8 mouse cellular contexts compared by ENCODE assay signal in genomic region chr17:28313212-28313879, GRCm38 (mm10). TPM values are rescaled to one million over a fixed set of nuclear protein-coding genes. Genes with fewer than 3 reads are reported as not detected.
DNase-seq lines count a peak whose midpoint lies in the region; ATAC-seq and TF ChIP-seq lines count a peak whose summit lies in the region.

Fance (plus strand) TSS chr17:28313519.

- no peaks in the 10 kb centered on the region for H3K27me3 ChIP-seq in forebrain, embryonic 15.5 days

- H3K9ac ChIP-seq in ES-E14 (ENCODE audit: insufficient read depth, low read depth, low read length, poor library complexity, severe bottlenecking), result peak within 1 kb of the TSS; percentile 99
- peak within 1 kb of the TSS; percentile 67 for H3K9ac ChIP-seq in forebrain, embryonic 15.5 days (replicated peaks)

- H3K4me1 ChIP-seq in ES-E14 (ENCODE audit: control insufficient read depth in 2 of 2, insufficient read depth in 2 of 2, low read length in 2 of 2, poor library complexity in 1 of 2), result peaks cover 2 to 10% of the 10 kb centered on the region in 2 experiments; a peak in 2 of 4 replicates
- peaks cover 18% of the 10 kb centered on the region for H3K4me1 ChIP-seq in forebrain, embryonic 15.5 days
- H3K4me1 ChIP-seq in lung, adult 2 months (ENCODE audit: control insufficient read depth, insufficient read depth, low read length), result peaks cover 3% of the 10 kb centered on the region

- H3K4me2 ChIP-seq in forebrain, embryonic 15.5 days (replicated peaks), result peak within 1 kb of the TSS; percentile 80

- no peak for TF ChIP-seq CTCF in lung, adult 2 months (IDR thresholded peaks at IDR 0.05; ENCODE audit: insufficient read depth, low read length)

- no peaks in the 10 kb centered on the region for H3K9me3 ChIP-seq in ES-E14 (ENCODE audit: control insufficient read depth, insufficient read depth, low read depth, low read length)
- H3K9me3 ChIP-seq in forebrain, embryonic 15.5 days, result no peaks in the 10 kb centered on the region

- peak; percentile 90; the same call in 1 of the 2 replicates for TF ChIP-seq POLR2A in lung, adult 2 months (IDR thresholded peaks at IDR 0.05; ENCODE audit: borderline replicate concordance, extremely low read depth, low read depth, low read length)

- peaks cover 19% of the 10 kb centered on the region for H3K36me3 ChIP-seq in ES-E14 (ENCODE audit: control insufficient read depth, insufficient read depth, low read length, poor library complexity, severe bottlenecking)
- H3K36me3 ChIP-seq in forebrain, embryonic 15.5 days, result peaks cover 4% of the 10 kb centered on the region

- intact Hi-C loops in heart, postnatal 25 days (cut with DNase I), result no loop called here

- peak within 1 kb of the TSS; percentile 67; the same call in 1 of the 2 replicates for H3K27ac ChIP-seq in ES-E14 (ENCODE audit: insufficient read depth, low read depth, low read length, poor library complexity, severe bottlenecking)
- peak within 1 kb of the TSS; percentile 84 for H3K27ac ChIP-seq in forebrain, embryonic 15.5 days (replicated peaks)

- under 1% methylated on average over 68 of the region's 69 CpGs for WGBS in forebrain, embryonic 15.5 days
- WGBS in lung, adult 2 months, result under 1% methylated on average over 69 of the region's 69 CpGs

- peak; percentile 100 for DNase-seq in ES-E14 (ENCODE audit: low read depth, low spot score)
- peak; percentile 96 for DNase-seq in cerebellum, adult 11-12 months
- peak; percentile 91 for DNase-seq in heart, postnatal 25 days (ENCODE audit: low spot score)
- DNase-seq in layer of hippocampus, adult 18-20 months (ENCODE audit: low spot score in 2 of 2), result peak; percentile 89 to 95
- DNase-seq in lung, adult 2 months, result peak; percentile 86
- peak; percentile 93 to 96 for DNase-seq in thymus, adult 18-20 months

- ATAC-seq in forebrain, embryonic 15.5 days (replicated peaks), result peak; percentile 98
- peak; percentile 95 for ATAC-seq in neutrophil, adult 5-6 weeks (ENCODE audit: extremely low read depth, insufficient number of reproducible peaks, low FRiP score, poor library complexity, severe bottlenecking)

- in situ Hi-C loops in ES-E14 (cut with MboI; ENCODE audit: low sequenced_read_pairs in 2 of 2, unreplicated experiment in 2 of 2), result no loop called here

- peak within 1 kb of the TSS; percentile 95 to 99 for H3K4me3 ChIP-seq in ES-E14 (ENCODE audit: insufficient read depth in 1 of 2, low read depth in 1 of 2, low read length in 2 of 2, poor library complexity in 1 of 2, severe bottlenecking in 1 of 2)
- peak within 1 kb of the TSS; percentile 63 for H3K4me3 ChIP-seq in forebrain, embryonic 15.5 days
- peak within 1 kb of the TSS; percentile 77 for H3K4me3 ChIP-seq in lung, adult 2 months (replicated peaks; ENCODE audit: extremely low read depth, low read depth, low read length)

TF ChIP-seq in ES-E14, 5 proteins besides CTCF, POLR2A, EP300 and RAD21:
- TF ChIP-seq MAFK (IDR thresholded peaks at IDR 0.05; ENCODE audit: insufficient read depth, low read depth, low read length) (no peak), CHD2 (IDR thresholded peaks at IDR 0.05; ENCODE audit: low read depth, low read length) (no peak), ZC3H11A (IDR thresholded peaks at IDR 0.05; ENCODE audit: borderline replicate concordance, low read depth, low read length) (no peak), ZNF384 (IDR thresholded peaks at IDR 0.05; ENCODE audit: low read depth, low read length) (no peak), HCFC1 (IDR thresholded peaks at IDR 0.05; ENCODE audit: borderline replicate concordance, insufficient read depth, low read length) (no peak)

RNA-seq across cellular contexts. Expression of gene Fance, which starts in this region (rescaled TPM):
- total RNA-seq in ES-E14 (2012; rRNA removed), result 25.9 and 39.8 TPM in 2 replicates
- polyA plus RNA-seq in forebrain, embryonic 15.5 days (2015; fragmentation: Nextera tagmentation; extraction: Ambion mirVana), result 25.9 and 27.4 TPM in 2 replicates
- 10 to 100 TPM; 10.5 to 11.1 TPM for total RNA-seq in heart, postnatal 25 days (2021)
- total RNA-seq in layer of hippocampus, adult 18-20 months (2021), result 10 to 100 TPM; 22.8 to 26.0 TPM
- 18.2 and 21.7 TPM in 2 replicates for polyA plus RNA-seq in lung, adult 2 months (2012; rRNA removed)
- 11.9 and 23.3 TPM in 2 replicates for total RNA-seq in neutrophil, adult 5-6 weeks (2017)

Comparison
In these comparisons a context has a peak if more than half of its experiments do, and no peak if none do; other contexts are left out.
1. Peak in every context shown above with its lines: DNase-seq, ATAC-seq, H3K4me3 ChIP-seq and H3K27ac ChIP-seq.